In genomic region chr12:40175171-40175570, GRCm38 (mm10) we compare ENCODE assay signal across 14 mouse cellular contexts. TPM values are rescaled to one million over a fixed set of nuclear protein-coding genes. Genes with fewer than 3 reads are reported as not detected.
"Had no signal": no experiment of that assay in that cellular context is flagged by ENCODE, and none has a peak within 500 bp of the region (broad histone marks: within the 10 kb centered on the region; RNA-seq: fewer than 3 reads in every experiment).

No protein-coding gene starts in this region.

RNA-seq across cellular contexts. Expression of gene Lsmem1, which starts 24.1 kb away (rescaled TPM):
- polyA plus RNA-seq: limb, embryonic 10.5 days; limb, embryonic 11.5 days; liver, adult 2 months; liver, embryonic 12.5 days; liver, postnatal 0 days; macrophage; midbrain, embryonic 10.5 days; midbrain, embryonic 11.5 days; midbrain, embryonic 12.5 days; midbrain, embryonic 13.5 days; midbrain, embryonic 14.5 days; midbrain, embryonic 15.5 days; midbrain, embryonic 16.5 days; midbrain, postnatal 0 days had no signal

RNA-seq across cellular contexts. Expression of gene Scin, which starts 41.1 kb away (rescaled TPM):
- polyA plus RNA-seq: midbrain, embryonic 10.5 days; midbrain, embryonic 13.5 days; midbrain, embryonic 16.5 days had no signal
